Mouse (Mus musculus) heart, embryonic 12.5 days (tissue): Measurements from ENCODE around the gene Gphb5. TPM values are rescaled to one million over a fixed set of nuclear protein-coding genes. Genes with fewer than 3 reads are reported as not detected.

Source experiments
- ATAC-seq: fragments of 200-750 bp; cut with Nextera tagmentation; 2 replicates; pipeline ENCODE4 v1.8.0; 2017; ENCODE audit warnings: moderate TSS enrichment, moderate library complexity; ENCODE audit not compliant: insufficient number of reproducible peaks, low FRiP score
- H3K27ac ChIP-seq: fragments of 300-500 bp; sonication (generic); 2 replicates; pipeline ENCODE4 v1.5.1; 2016; ENCODE audit warnings: mild to moderate bottlenecking, moderate library complexity; ENCODE audit not compliant: poor library complexity, severe bottlenecking
- H3K27me3 ChIP-seq: fragments of 300-500 bp; sonication (generic); replicated peaks from 2 replicates; pipeline ENCODE4 v1.6.1; 2016; ENCODE audit warnings: mild to moderate bottlenecking, moderate library complexity
- H3K36me3 ChIP-seq: fragments of 300-500 bp; sonication (generic); 2 replicates; pipeline ENCODE4 v1.6.1; 2016; ENCODE audit warnings: mild to moderate bottlenecking, moderate library complexity
- H3K4me1 ChIP-seq: fragments of 300-500 bp; sonication (generic); replicated peaks from 2 replicates; pipeline ENCODE4 v1.6.1; 2016; ENCODE audit warnings: mild to moderate bottlenecking
- H3K4me2 ChIP-seq: fragments of 300-500 bp; sonication (generic); 2 replicates; pipeline ENCODE4 v1.6.1; 2016; ENCODE audit warnings: mild to moderate bottlenecking, moderate library complexity
- H3K4me3 ChIP-seq: fragments of 300-500 bp; sonication (generic); 2 replicates; pipeline ENCODE4 v1.5.1; 2016; ENCODE audit warnings: mild to moderate bottlenecking
- H3K9ac ChIP-seq: fragments of 300-500 bp; sonication (generic); 2 replicates; pipeline ENCODE4 v1.6.1; 2016; ENCODE audit warnings: mild to moderate bottlenecking, moderate library complexity
- H3K9me3 ChIP-seq: fragments of 300-500 bp; sonication (generic); replicated peaks from 2 replicates; pipeline ENCODE4 v1.6.1; 2016; ENCODE audit warnings: mild to moderate bottlenecking, moderate library complexity
- WGBS: fragments of 180-500 bp; shearing (Covaris S2); methylation state at CpG from one replicate; pipeline ENCODE4 v1.1.7; 2016; 5-methylcytosine and 5-hydroxymethylcytosine counted together
- polyA plus RNA-seq: library from polyadenylated mRNA; unstranded; fragments of >200 nt; fragmentation: Nextera tagmentation; extraction: Ambion mirVana; gene quantifications from 2 replicates; pipeline ENCODE4 v1.2.1, GENCODE M21; 2016

The Gphb5 gene
- polyA plus RNA-seq, 1 experiment from 2014 or later: not detected

- H3K27ac ChIP-seq: peak overlapping the region; percentile 34
- ATAC-seq: no peak
- no peak overlapping the region for H3K4me2 ChIP-seq
- H3K4me3 ChIP-seq: no peak overlapping the region
- H3K36me3 ChIP-seq: 0 out of 2 replicates have a peak, but pooled peaks cover 4% of the 10 kb centered on the region
- H3K9ac ChIP-seq: no peak overlapping the region
- H3K27me3 ChIP-seq: no peaks in the 10 kb centered on the region
- peaks cover 17% of the 10 kb centered on the region for H3K4me1 ChIP-seq
- peaks cover 4% of the 10 kb centered on the region for H3K9me3 ChIP-seq
- 68% methylated on average over 5 of the region's 5 CpGs for WGBS
Observed at GRCm38 (mm10) chr12:75368527-75368926, 48.1 kb downstream of the Gphb5 start.

GRCm38 (mm10) chr12:75367371-75367770, 49.2 kb downstream of the Gphb5 start:
- Histone ChIP-seq H3K4me2 (no peak overlapping the region), H3K4me1 (peaks cover 17% of the 10 kb centered on the region), H3K9me3 (peaks cover 4% of the 10 kb centered on the region), H3K9ac (no peak overlapping the region), H3K27ac (no peak overlapping the region), H3K4me3 (no peak overlapping the region), H3K36me3 (peaks cover 7% of the 10 kb centered on the region; the same call in 1 of the 2 replicates), H3K27me3 (no peaks in the 10 kb centered on the region)
- 84% methylated on average over 6 of the region's 6 CpGs for WGBS
- no peak for ATAC-seq

- H3K4me1 ChIP-seq: peaks cover 17% of the 10 kb centered on the region
- 74% methylated on average over 14 of the region's 14 CpGs for WGBS
Observed at GRCm38 (mm10) chr12:75365621-75366124, 50.9 kb downstream of the Gphb5 start.

DNA sequence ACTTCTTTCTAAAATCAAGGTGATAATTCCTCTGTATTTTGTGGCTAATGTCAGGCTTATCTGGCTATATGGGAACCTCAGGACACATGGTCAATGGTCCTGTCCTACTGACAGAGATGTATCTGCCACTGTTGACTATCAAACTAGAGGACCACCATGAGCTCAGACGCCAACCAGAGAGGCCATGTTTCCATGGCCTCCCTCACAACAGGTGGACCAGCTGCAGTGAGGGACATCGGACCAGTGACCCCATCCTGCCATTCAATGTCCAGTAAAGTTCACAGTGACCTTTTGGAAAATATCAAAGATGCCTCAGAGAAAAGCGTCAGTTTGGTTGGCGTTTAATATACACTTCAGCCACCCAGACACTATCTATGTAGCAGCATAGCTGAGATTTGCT, 52.2 kb downstream of the Gphb5 start:
- WGBS: 90% methylated on average over 4 of the region's 4 CpGs
- no peak overlapping the region for H3K4me2 ChIP-seq
- H3K9ac ChIP-seq: no peak overlapping the region
- peaks cover 7% of the 10 kb centered on the region; the same call in 1 of the 2 replicates for H3K36me3 ChIP-seq
- no peaks in the 10 kb centered on the region for H3K27me3 ChIP-seq
- no peak overlapping the region for H3K27ac ChIP-seq
- H3K4me3 ChIP-seq: no peak overlapping the region
- no peak for ATAC-seq
- H3K9me3 ChIP-seq: peaks cover 4% of the 10 kb centered on the region
- peaks cover 22% of the 10 kb centered on the region for H3K4me1 ChIP-seq

More at GRCm38 (mm10) chr12:75365621-75366124, 50.9 kb downstream of the Gphb5 start:
- H3K27me3 ChIP-seq: no peaks in the 10 kb centered on the region
- peaks cover 4% of the 10 kb centered on the region for H3K9me3 ChIP-seq
- no peak overlapping the region for H3K9ac ChIP-seq
- no peak overlapping the region for H3K4me3 ChIP-seq
- H3K27ac ChIP-seq: no peak overlapping the region
- H3K4me2 ChIP-seq: no peak overlapping the region
- peaks cover 7% of the 10 kb centered on the region; the same call in 1 of the 2 replicates for H3K36me3 ChIP-seq
- no peak for ATAC-seq

GRCm38 (mm10) chr12:75362456-75362855, 54.1 kb downstream of the Gphb5 start:
- no peak for ATAC-seq
- no peaks in the 10 kb centered on the region for H3K27me3 ChIP-seq
- H3K4me3 ChIP-seq: no peak overlapping the region
- WGBS: 88% methylated on average over 16 of the region's 16 CpGs
- peaks cover 7% of the 10 kb centered on the region; the same call in 1 of the 2 replicates for H3K36me3 ChIP-seq
- no peak overlapping the region for H3K27ac ChIP-seq
- peaks cover 4% of the 10 kb centered on the region for H3K9me3 ChIP-seq
- no peak overlapping the region for H3K9ac ChIP-seq
- no peak overlapping the region for H3K4me2 ChIP-seq
- peaks cover 10% of the 10 kb centered on the region for H3K4me1 ChIP-seq

Other genes with a start within 250 kb of the Gphb5 start
- gene Kcnh5, start 239.4 kb downstream of the Gphb5 start, polyA plus RNA-seq: 0.05 TPM in 1 of 2 replicates, not detected in the other
- gene Rhoj, start 108.5 kb downstream of the Gphb5 start, polyA plus RNA-seq: 36.0 and 38.6 TPM in 2 replicates
- gene Ppp2r5e, start 179.5 kb upstream of the Gphb5 start, polyA plus RNA-seq: 12.1 and 12.7 TPM in 2 replicates